Mouse (Mus musculus) R1 (cell line): ENCODE results near the gene Ajuba.

Experiments used
- DNase-seq: peaks from one replicate; pipeline ENCODE4 v3.0.0-alpha.2; 2018; ENCODE audit warnings: low read depth, low spot score

Ajuba gene

DNA sequence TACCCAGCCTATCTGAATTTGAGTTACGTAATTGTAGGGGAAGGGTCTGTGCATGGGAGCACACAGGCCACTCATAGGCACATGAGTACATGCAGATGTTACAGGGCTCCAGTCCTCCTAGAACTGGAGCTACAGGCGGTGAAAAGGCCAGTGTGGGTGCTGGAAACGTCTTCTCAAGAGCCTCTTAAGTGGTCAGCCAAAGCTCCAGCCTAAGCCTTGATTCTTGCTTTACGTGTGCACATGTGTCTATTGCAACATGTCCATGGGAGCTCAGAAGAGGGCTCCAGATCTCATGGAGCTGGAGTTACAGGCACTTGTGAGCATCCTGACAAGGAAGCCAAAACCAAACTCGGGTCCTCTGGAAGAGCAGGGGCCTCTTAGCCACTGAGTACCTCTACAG lies 32.7 kb downstream of the Ajuba start:
- DNase-seq: no peak

- peak; percentile 59 for DNase-seq
Observed at GRCm38 (mm10) chr14:54540771-54541170, 36.6 kb downstream of the Ajuba start.

GRCm38 (mm10) chr14:54538580-54538979 lies 38.8 kb downstream of the Ajuba start:
- DNase-seq: peak; percentile 86

GRCm38 (mm10) chr14:54528446-54529111 lies 48.8 kb downstream of the Ajuba start:
- peak; percentile 87 for DNase-seq

GRCm38 (mm10) chr14:54528007-54528393 lies 49.4 kb downstream of the Ajuba start:
- DNase-seq: no peak

GRCm38 (mm10) chr14:54527227-54528006 lies 49.9 kb downstream of the Ajuba start:
- no peak for DNase-seq

DNA sequence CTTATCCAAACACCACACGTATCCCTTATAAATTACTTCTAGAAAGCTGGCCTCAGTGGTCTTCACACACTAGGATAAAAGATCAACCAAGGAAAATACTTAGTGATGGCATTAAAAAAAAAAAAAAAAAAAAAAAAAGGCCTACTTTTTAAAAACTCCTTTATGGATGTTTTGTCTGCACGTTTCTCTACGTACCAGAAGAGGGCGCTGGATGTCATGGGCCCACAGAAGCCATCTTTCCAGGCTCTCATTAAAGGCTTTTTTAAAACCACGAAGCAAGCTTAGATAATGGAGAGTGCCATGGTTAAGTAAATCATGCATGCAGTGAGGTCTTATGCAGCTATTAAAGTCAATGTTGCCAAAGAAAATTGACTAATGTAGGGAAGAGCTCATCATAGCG lies 53.8 kb downstream of the Ajuba start:
- no peak for DNase-seq
